Mouse (Mus musculus): ENCODE measurements at regions not wholly inside any gene's neighbourhood (a gene's known extent, or its start where the extent isn't known, plus 50 kb on each side); places are given as distances from the start of the nearest gene placed in this dataset.
A peak's percentile ranks its signal among the peaks of the same experiment; 100 is the strongest.

GRCm38 (mm10) chr14:102491205-102491604 is 491.2 kb downstream of the Kctd12 start:
- Histone ChIP-seq H3K36me3 (no peaks in the 10 kb centered on the region), H3K27me3 (no peaks in the 10 kb centered on the region), H3K9ac (no peak overlapping the region), H3K4me3 (no peak overlapping the region), H3K27ac (no peak overlapping the region), H3K9me3 (no peaks in the 10 kb centered on the region), H3K4me2 (replicated peaks) (no peak overlapping the region), H3K4me1 (no peaks in the 10 kb centered on the region)
- WGBS, result 90% methylated on average over 1 of the region's 1 CpGs
- no peak for ATAC-seq (ENCODE audit: insufficient number of reproducible peaks, insufficient read depth, low FRiP score, low TSS enrichment)

GRCm38 (mm10) chr14:102477162-102477561 is 505.3 kb downstream of the Kctd12 start:
- H3K4me3 ChIP-seq, result no peak overlapping the region
- WGBS, result 92% methylated on average over 2 of the region's 2 CpGs

DNA sequence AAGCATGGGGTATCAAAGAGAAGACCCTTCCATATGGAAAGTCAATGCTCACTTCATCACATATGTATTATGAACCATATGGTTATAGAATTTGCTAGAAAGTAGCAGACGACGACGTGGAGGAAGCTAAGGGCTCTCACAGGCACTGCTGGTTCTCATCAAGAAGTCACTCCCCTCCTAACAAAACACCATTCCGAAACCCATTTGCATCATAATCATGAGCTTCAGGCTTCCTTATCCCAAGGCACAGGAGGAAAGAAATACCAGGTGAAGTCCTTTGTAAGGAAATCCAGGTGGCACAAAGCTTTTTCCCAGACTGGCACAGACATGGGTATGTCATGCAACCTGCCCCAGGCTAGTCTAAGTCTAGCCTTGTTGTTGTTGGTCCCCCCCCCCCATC is 513.1 kb downstream of the Kctd12 start:
- WGBS, result 35% methylated on average over 4 of the region's 4 CpGs
- Histone ChIP-seq H3K9ac (no peak overlapping the region), H3K4me2 (replicated peaks) (no peak overlapping the region), H3K9me3 (no peaks in the 10 kb centered on the region), H3K4me1 (no peaks in the 10 kb centered on the region), H3K27me3 (no peaks in the 10 kb centered on the region), H3K36me3 (no peaks in the 10 kb centered on the region), H3K27ac (no peak overlapping the region), H3K4me3 (no peak overlapping the region)
- no peak for ATAC-seq (ENCODE audit: insufficient number of reproducible peaks, insufficient read depth, low FRiP score, low TSS enrichment)

More at GRCm38 (mm10) chr14:102477162-102477561, 505.3 kb downstream of the Kctd12 start:
- H3K27ac ChIP-seq, result no peak overlapping the region
- ATAC-seq (ENCODE audit: insufficient number of reproducible peaks, insufficient read depth, low FRiP score, low TSS enrichment), result no peak
- H3K4me1 ChIP-seq, result no peaks in the 10 kb centered on the region
- no peaks in the 10 kb centered on the region for H3K9me3 ChIP-seq
- no peak overlapping the region for H3K9ac ChIP-seq
- H3K27me3 ChIP-seq, result no peaks in the 10 kb centered on the region
- H3K36me3 ChIP-seq, result no peaks in the 10 kb centered on the region
- H3K4me2 ChIP-seq (replicated peaks), result no peak overlapping the region

- 41% methylated on average over 1 of the region's 1 CpGs for WGBS
- H3K4me2 ChIP-seq (replicated peaks), result no peak overlapping the region
- H3K4me3 ChIP-seq, result no peak overlapping the region
- no peak for ATAC-seq (ENCODE audit: insufficient number of reproducible peaks, insufficient read depth, low FRiP score, low TSS enrichment)
- no peaks in the 10 kb centered on the region for H3K4me1 ChIP-seq
- no peak overlapping the region for H3K27ac ChIP-seq
- H3K36me3 ChIP-seq, result no peaks in the 10 kb centered on the region
- H3K9ac ChIP-seq, result no peak overlapping the region
- H3K27me3 ChIP-seq, result no peaks in the 10 kb centered on the region
- H3K9me3 ChIP-seq, result no peaks in the 10 kb centered on the region
Measured at GRCm38 (mm10) chr14:102461001-102461400, 521.4 kb downstream of the Kctd12 start.

DNA sequence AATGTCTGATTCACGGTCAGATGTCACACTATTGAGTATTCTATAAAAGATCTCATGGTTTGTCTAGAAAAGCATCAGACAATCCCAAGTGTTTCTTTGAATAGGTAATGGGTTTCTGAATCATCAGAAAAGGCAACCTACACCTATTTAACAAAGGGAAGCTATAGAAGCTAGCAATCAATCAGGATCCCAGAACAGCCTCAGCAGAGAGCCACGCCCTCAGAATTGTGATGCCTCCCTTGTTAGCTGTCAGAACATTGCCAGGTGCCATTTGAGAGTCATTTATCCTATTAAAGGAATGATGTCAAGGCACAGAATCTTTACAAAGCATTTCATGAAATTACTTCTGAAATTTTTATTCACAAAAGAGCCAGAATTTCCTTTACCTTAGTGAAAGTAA is 542.7 kb downstream of the Kctd12 start:
- no peak overlapping the region for H3K27ac ChIP-seq
- WGBS, result 89% methylated on average over 2 of the region's 2 CpGs
- no peak for ATAC-seq (ENCODE audit: insufficient number of reproducible peaks, insufficient read depth, low FRiP score, low TSS enrichment)
- no peak overlapping the region for H3K9ac ChIP-seq
- H3K27me3 ChIP-seq, result no peaks in the 10 kb centered on the region
- H3K36me3 ChIP-seq, result no peaks in the 10 kb centered on the region
- H3K4me1 ChIP-seq, result no peaks in the 10 kb centered on the region
- no peaks in the 10 kb centered on the region for H3K9me3 ChIP-seq
- no peak overlapping the region for H3K4me3 ChIP-seq
- H3K4me2 ChIP-seq (replicated peaks), result no peak overlapping the region

DNA sequence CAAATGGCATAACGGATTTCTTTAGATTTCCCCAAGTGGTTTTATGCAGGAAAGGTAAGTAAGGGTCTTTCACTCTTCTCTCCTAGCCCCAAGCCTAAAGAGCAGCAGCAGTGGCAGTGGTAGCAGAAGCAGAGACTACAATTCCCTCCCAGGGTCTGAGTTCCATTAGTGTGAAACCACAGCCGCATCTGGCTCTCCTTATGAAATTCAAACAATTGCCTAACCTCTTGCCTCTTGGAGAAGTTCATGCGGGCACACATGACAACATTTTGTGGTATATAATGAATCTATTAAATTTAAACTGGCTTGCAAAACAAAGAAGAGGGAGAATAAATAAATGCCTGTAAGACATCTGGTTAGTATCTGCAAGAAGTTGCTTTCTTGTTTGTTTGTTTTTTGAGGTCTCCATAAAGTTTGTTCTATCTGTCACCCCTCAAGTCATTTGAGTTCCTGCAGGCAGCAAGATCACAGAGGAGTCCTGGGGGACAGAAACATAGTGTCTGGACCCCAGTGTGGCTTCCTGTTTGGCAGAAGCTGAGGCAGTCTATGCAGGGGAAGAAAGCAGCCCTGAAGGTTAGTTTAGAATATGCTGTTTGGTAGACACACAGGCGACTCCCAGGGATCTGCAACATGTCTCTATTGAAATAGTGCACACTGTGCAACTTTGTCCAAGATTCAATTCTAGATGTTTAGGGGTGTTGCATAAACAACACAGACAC is 578.9 kb downstream of the Kctd12 start:
- 15% methylated on average over 4 of the region's 4 CpGs for WGBS
- Histone ChIP-seq H3K27ac (peak overlapping the region; percentile 70), H3K4me1 (peaks cover 12% of the 10 kb centered on the region)

DNA sequence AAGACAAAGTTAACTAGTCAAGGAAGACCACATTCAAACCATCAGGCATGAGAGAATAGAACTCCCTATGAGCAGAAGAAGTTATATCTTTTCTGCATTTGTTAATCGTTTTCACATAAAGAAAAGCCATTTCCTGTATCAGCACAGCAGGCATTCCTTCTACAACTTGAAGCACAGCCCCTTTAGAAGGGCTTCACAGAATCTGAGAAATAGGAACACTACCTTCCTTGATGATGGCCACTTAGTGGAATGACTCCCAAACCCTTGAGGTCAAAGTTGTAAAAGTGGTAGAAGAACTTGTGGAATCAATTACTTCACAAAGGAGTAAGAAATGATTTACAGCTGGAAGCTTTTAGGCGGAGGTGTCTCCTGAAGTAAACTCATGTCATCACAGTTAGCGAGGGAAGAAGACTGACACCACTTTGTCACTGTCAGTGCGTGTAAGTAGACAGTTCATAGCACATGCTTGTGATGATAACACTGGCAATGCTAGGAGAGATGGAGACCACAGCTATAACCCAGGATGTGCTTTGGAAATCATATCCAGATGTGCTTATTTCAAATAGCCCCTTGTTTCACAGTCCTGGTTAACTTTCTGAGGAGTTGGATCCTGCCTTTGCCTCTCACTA is 580.3 kb downstream of the Kctd12 start:
- 0 out of 2 replicates have a peak, but pooled peaks have one; percentile 52 for ATAC-seq (ENCODE audit: insufficient number of reproducible peaks, insufficient read depth, low FRiP score, low TSS enrichment)
- Histone ChIP-seq H3K4me2 (replicated peaks) (no peak overlapping the region), H3K27me3 (no peaks in the 10 kb centered on the region), H3K36me3 (no peaks in the 10 kb centered on the region), H3K4me1 (peaks cover 12% of the 10 kb centered on the region), H3K27ac (no peak overlapping the region), H3K9me3 (no peaks in the 10 kb centered on the region), H3K4me3 (no peak overlapping the region), H3K9ac (no peak overlapping the region)
- WGBS, result 27% methylated on average over 4 of the region's 4 CpGs

More for the DNA sequence above, 578.9 kb downstream of the Kctd12 start:
- ATAC-seq (ENCODE audit: insufficient number of reproducible peaks, insufficient read depth, low FRiP score, low TSS enrichment), result peak; percentile 72; the same call in 1 of the 2 replicates
- Histone ChIP-seq H3K9me3 (no peaks in the 10 kb centered on the region), H3K9ac (no peak overlapping the region), H3K36me3 (no peaks in the 10 kb centered on the region), H3K4me3 (no peak overlapping the region), H3K4me2 (replicated peaks) (no peak overlapping the region; the same call in 1 of the 2 replicates), H3K27me3 (no peaks in the 10 kb centered on the region)

- H3K27me3 ChIP-seq, result no peaks in the 10 kb centered on the region
- H3K4me1 ChIP-seq, result no peaks in the 10 kb centered on the region
- ATAC-seq (ENCODE audit: insufficient number of reproducible peaks, insufficient read depth, low FRiP score, low TSS enrichment), result no peak
- H3K36me3 ChIP-seq, result no peaks in the 10 kb centered on the region
- 81% methylated on average over 7 of the region's 7 CpGs for WGBS
- H3K4me3 ChIP-seq, result no peak overlapping the region
- H3K4me2 ChIP-seq (replicated peaks), result no peak overlapping the region
- H3K27ac ChIP-seq, result no peak overlapping the region
- no peak overlapping the region for H3K9ac ChIP-seq
- no peaks in the 10 kb centered on the region for H3K9me3 ChIP-seq
Measured at GRCm38 (mm10) chr14:102396036-102396734, 586.3 kb downstream of the Kctd12 start.

- WGBS, result 79% methylated on average over 3 of the region's 3 CpGs
- Histone ChIP-seq H3K4me1 (no peaks in the 10 kb centered on the region), H3K9me3 (no peaks in the 10 kb centered on the region), H3K27me3 (no peaks in the 10 kb centered on the region), H3K9ac (no peak overlapping the region), H3K27ac (no peak overlapping the region), H3K4me3 (no peak overlapping the region), H3K36me3 (no peaks in the 10 kb centered on the region), H3K4me2 (replicated peaks) (no peak overlapping the region)
- ATAC-seq (ENCODE audit: insufficient number of reproducible peaks, insufficient read depth, low FRiP score, low TSS enrichment), result no peak
Measured at GRCm38 (mm10) chr14:102392351-102392750, 590.1 kb downstream of the Kctd12 start.

DNA sequence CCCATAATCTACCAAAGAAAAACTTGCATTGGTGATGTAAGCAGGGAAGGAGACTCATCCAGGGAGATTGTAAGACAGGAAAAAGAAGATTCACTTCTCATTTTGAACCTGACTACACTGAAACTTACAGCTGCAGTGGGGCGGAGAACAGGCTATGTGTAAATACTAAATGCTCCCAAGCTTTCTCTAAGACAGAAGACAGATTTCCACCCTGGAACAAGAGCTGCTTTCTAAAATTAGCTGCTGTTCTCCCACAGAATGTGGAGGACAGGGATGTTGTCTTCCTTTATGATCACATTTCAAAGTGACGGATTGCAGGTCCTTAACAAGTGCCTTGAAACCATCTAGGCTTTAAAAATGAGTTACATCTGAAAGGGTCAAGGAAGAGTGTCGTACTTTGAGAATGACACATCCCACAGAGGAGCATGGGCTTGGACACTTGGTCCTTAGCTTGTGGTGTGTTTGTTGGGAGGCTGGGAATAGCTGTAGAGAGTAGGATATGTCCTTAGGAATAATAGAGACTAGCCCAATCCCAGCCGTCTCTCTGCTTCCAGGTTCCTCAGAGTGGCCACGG is 609.4 kb downstream of the Kctd12 start:
- 78% methylated on average over 5 of the region's 5 CpGs for WGBS
- Histone ChIP-seq H3K27ac (no peak overlapping the region), H3K4me1 (no peaks in the 10 kb centered on the region), H3K9me3 (no peaks in the 10 kb centered on the region), H3K9ac (no peak overlapping the region), H3K36me3 (no peaks in the 10 kb centered on the region), H3K4me2 (replicated peaks) (no peak overlapping the region), H3K27me3 (no peaks in the 10 kb centered on the region), H3K4me3 (no peak overlapping the region)
- ATAC-seq (ENCODE audit: insufficient number of reproducible peaks, insufficient read depth, low FRiP score, low TSS enrichment), result no peak

DNA sequence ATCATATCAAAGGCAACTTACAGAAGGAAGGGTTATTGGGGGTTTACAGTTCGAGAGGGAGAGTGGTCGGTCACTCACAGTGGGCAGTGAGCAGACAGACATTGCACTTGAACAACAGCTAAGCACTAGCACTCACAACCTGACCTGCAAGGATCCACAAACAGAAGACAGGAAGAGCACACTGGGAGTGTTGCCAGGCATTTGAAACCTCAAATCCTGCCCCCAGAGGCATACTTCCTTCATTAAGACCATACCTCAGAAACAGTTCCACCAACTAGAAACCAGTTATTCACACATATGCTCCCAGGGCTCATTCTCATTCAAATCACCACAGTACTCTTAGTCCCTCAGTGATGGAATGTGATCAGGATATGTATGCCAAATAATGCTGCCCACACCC is 620.8 kb downstream of the Kctd12 start:
- Histone ChIP-seq H3K4me1 (no peaks in the 10 kb centered on the region), H3K27me3 (no peaks in the 10 kb centered on the region), H3K9ac (no peak overlapping the region), H3K4me3 (no peak overlapping the region), H3K27ac (no peak overlapping the region), H3K9me3 (no peaks in the 10 kb centered on the region), H3K4me2 (replicated peaks) (no peak overlapping the region), H3K36me3 (no peaks in the 10 kb centered on the region)
- 81% methylated on average over 2 of the region's 2 CpGs for WGBS
- ATAC-seq (ENCODE audit: insufficient number of reproducible peaks, insufficient read depth, low FRiP score, low TSS enrichment), result no peak

DNA sequence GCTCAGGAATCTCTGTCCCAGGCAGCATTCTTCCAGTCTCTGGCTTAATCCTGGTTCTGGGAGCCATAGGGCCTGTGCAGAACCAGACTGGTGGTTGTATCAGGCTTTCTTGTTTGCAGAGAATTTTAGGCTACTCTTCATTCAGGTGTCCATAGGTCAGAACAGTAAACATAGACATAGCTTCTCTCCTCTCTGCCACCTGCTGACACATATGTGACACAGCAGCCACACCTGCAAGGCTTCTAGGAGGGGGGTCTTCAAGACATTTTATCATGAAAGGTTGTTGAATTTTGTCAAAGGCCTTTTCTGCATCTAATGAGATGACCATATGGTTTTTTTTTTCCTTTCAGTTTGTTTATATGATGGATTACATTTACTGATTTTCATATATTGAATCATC is 599.7 kb downstream of the Lmo7 start:
- Histone ChIP-seq H3K27me3 (no peaks in the 10 kb centered on the region), H3K9ac (no peak overlapping the region), H3K4me1 (no peaks in the 10 kb centered on the region), H3K4me2 (replicated peaks) (no peak overlapping the region), H3K9me3 (no peaks in the 10 kb centered on the region), H3K27ac (no peak overlapping the region), H3K36me3 (no peaks in the 10 kb centered on the region), H3K4me3 (no peak overlapping the region)
- no peak for ATAC-seq (ENCODE audit: insufficient number of reproducible peaks, insufficient read depth, low FRiP score, low TSS enrichment)
